Mouse (Mus musculus) megakaryocyte, embryonic 14.5 days (primary cell): ENCODE data around the gene Socs7. TPM values are rescaled to one million over a fixed set of nuclear protein-coding genes. Genes with fewer than 3 reads are reported as not detected.

Source experiments
- H3K27me3 ChIP-seq: replicated peaks from 2 replicates; pipeline ENCODE3; 2012; ENCODE audit warnings: inconsistent platforms
- H3K36me3 ChIP-seq: replicated peaks from 2 replicates; pipeline ENCODE3; 2012; ENCODE audit warnings: low read length, inconsistent platforms, mixed read lengths
- H3K4me1 ChIP-seq: 2 replicates; pipeline ENCODE4 v1.6.1; 2012; ENCODE audit warnings: inconsistent platforms
- H3K4me3 ChIP-seq: replicated peaks from 2 replicates; pipeline ENCODE3; 2012; ENCODE audit warnings: moderate library complexity, mild to moderate bottlenecking, inconsistent platforms
- H3K9me3 ChIP-seq: 2 replicates; pipeline ENCODE4 v1.6.1; 2012; ENCODE audit warnings: inconsistent platforms
- FLI1 ChIP-seq: IDR thresholded peaks from 2 replicates; pipeline ENCODE4 v1.6.1; 2012; ENCODE audit warnings: low read length, inconsistent platforms, mixed read lengths
- GATA1 ChIP-seq: IDR thresholded peaks from 3 replicates; pipeline ENCODE4 v1.6.1; 2012; ENCODE audit warnings: mixed read lengths, low read length, inconsistent platforms, borderline replicate concordance
- polyA plus RNA-seq: library from polyadenylated mRNA; stranded (reverse); fragments of >175 nt; gene quantifications from 2 replicates; pipeline ENCODE4 v1.2.3, GENCODE M21; 2012; ENCODE audit warnings: low replicate concordance; ENCODE audit not compliant: insufficient read depth

The Socs7 gene
- polyA plus RNA-seq, 1 experiment = 0.91 TPM

GRCm38 (mm10) chr11:97429615-97430014 is 67.3 kb downstream of the Socs7 start:
- TF ChIP-seq FLI1 = no peak
- TF ChIP-seq GATA1 = no peak
- Histone ChIP-seq H3K4me3 (peak overlapping the region; percentile 66), H3K4me1 (peaks cover 76% of the 10 kb centered on the region), H3K9me3 (no peaks in the 10 kb centered on the region), H3K27me3 (no peaks in the 10 kb centered on the region), H3K36me3 (no peaks in the 10 kb centered on the region)

GRCm38 (mm10) chr11:97432015-97432414 is 69.7 kb downstream of the Socs7 start:
- peaks cover 90% of the 10 kb centered on the region for H3K4me1 ChIP-seq
- no peak overlapping the region for H3K4me3 ChIP-seq
- H3K9me3 ChIP-seq = no peaks in the 10 kb centered on the region
- H3K27me3 ChIP-seq = no peaks in the 10 kb centered on the region
- TF ChIP-seq FLI1 (no peak), GATA1 (no peak)
- no peaks in the 10 kb centered on the region for H3K36me3 ChIP-seq

GRCm38 (mm10) chr11:97432983-97433539 is 70.7 kb downstream of the Socs7 start:
- Histone ChIP-seq H3K27me3 (no peaks in the 10 kb centered on the region), H3K9me3 (no peaks in the 10 kb centered on the region), H3K36me3 (peaks cover 5% of the 10 kb centered on the region), H3K4me1 (peaks cover 90% of the 10 kb centered on the region), H3K4me3 (peak overlapping the region; percentile 67)
- TF ChIP-seq GATA1 = no peak
- no peak for TF ChIP-seq FLI1

GRCm38 (mm10) chr11:97434121-97434520 is 71.8 kb downstream of the Socs7 start:
- no peaks in the 10 kb centered on the region for H3K27me3 ChIP-seq
- TF ChIP-seq FLI1 (no peak), GATA1 (no peak)
- peak overlapping the region; percentile 83 for H3K4me3 ChIP-seq
- no peaks in the 10 kb centered on the region for H3K9me3 ChIP-seq
- peaks cover 90% of the 10 kb centered on the region for H3K4me1 ChIP-seq
- peaks cover 8% of the 10 kb centered on the region for H3K36me3 ChIP-seq

GRCm38 (mm10) chr11:97434704-97435454 is 72.5 kb downstream of the Socs7 start:
- H3K36me3 ChIP-seq = peaks cover 8% of the 10 kb centered on the region
- H3K4me3 ChIP-seq = peak overlapping the region; percentile 93
- TF ChIP-seq FLI1 (peak; percentile 28; the same call in 1 of the 2 replicates), GATA1 (no peak)
- peaks cover 90% of the 10 kb centered on the region for H3K4me1 ChIP-seq
- no peaks in the 10 kb centered on the region for H3K27me3 ChIP-seq
- H3K9me3 ChIP-seq = no peaks in the 10 kb centered on the region

GRCm38 (mm10) chr11:97435808-97436491 is 73.6 kb downstream of the Socs7 start:
- peak overlapping the region; percentile 93 for H3K4me3 ChIP-seq
- no peak for TF ChIP-seq FLI1
- no peaks in the 10 kb centered on the region for H3K27me3 ChIP-seq
- H3K36me3 ChIP-seq = peaks cover 8% of the 10 kb centered on the region
- no peaks in the 10 kb centered on the region for H3K9me3 ChIP-seq
- H3K4me1 ChIP-seq = peaks cover 97% of the 10 kb centered on the region

- TF ChIP-seq FLI1 (no peak), GATA1 (no peak)
- peak overlapping the region; percentile 64 for H3K4me3 ChIP-seq
- no peaks in the 10 kb centered on the region for H3K27me3 ChIP-seq
- H3K36me3 ChIP-seq = peaks cover 15% of the 10 kb centered on the region
- no peaks in the 10 kb centered on the region for H3K9me3 ChIP-seq
- peaks cover 98% of the 10 kb centered on the region for H3K4me1 ChIP-seq
Observed at GRCm38 (mm10) chr11:97437745-97438144, 75.4 kb downstream of the Socs7 start.

GRCm38 (mm10) chr11:97438868-97439267 is 76.5 kb downstream of the Socs7 start:
- H3K4me1 ChIP-seq = peaks cover 98% of the 10 kb centered on the region
- H3K4me3 ChIP-seq = peak overlapping the region; percentile 97
- no peaks in the 10 kb centered on the region for H3K27me3 ChIP-seq
- H3K36me3 ChIP-seq = peaks cover 26% of the 10 kb centered on the region
- no peaks in the 10 kb centered on the region for H3K9me3 ChIP-seq
- TF ChIP-seq GATA1 (no peak), FLI1 (no peak)

- peaks cover 37% of the 10 kb centered on the region for H3K36me3 ChIP-seq
- H3K4me1 ChIP-seq = peaks cover 100% of the 10 kb centered on the region
- H3K27me3 ChIP-seq = no peaks in the 10 kb centered on the region
- H3K4me3 ChIP-seq = peak overlapping the region; percentile 97
- TF ChIP-seq FLI1 = no peak
- TF ChIP-seq GATA1 = no peak
- H3K9me3 ChIP-seq = no peaks in the 10 kb centered on the region
Observed at GRCm38 (mm10) chr11:97439935-97440334, 77.6 kb downstream of the Socs7 start.

GRCm38 (mm10) chr11:97440441-97440881 is 78.1 kb downstream of the Socs7 start:
- Histone ChIP-seq H3K9me3 (no peaks in the 10 kb centered on the region), H3K36me3 (peaks cover 42% of the 10 kb centered on the region), H3K27me3 (no peaks in the 10 kb centered on the region), H3K4me3 (peak overlapping the region; percentile 97), H3K4me1 (peaks cover 100% of the 10 kb centered on the region)
- no peak for TF ChIP-seq GATA1
- no peak for TF ChIP-seq FLI1
